8 mouse cellular contexts compared by ENCODE assay signal in genomic region chr4:135494521-135495396, GRCm38 (mm10). TPM values are rescaled to one million over a fixed set of nuclear protein-coding genes. Genes with fewer than 3 reads are reported as not detected.
DNase-seq lines count a peak whose midpoint lies in the region; ATAC-seq and TF ChIP-seq lines count a peak whose summit lies in the region.

Gene Stpg1, plus strand, starts transcription at chr4:135494790.
Gene Nipal3, minus strand, starts transcription at chr4:135495038.

- H3K9ac ChIP-seq in heart, embryonic 11.5 days (ENCODE audit: low read depth, low read length), result peak within 1 kb of the TSS; percentile 69
- H3K9ac ChIP-seq in kidney, embryonic 16.5 days (replicated peaks; ENCODE audit: low read length), result peak within 1 kb of the TSS; percentile 62
- peak within 1 kb of the TSS; percentile 66 for H3K9ac ChIP-seq in liver, adult 2 months (ENCODE audit: low read depth, low read length)
- H3K9ac ChIP-seq in stomach, embryonic 14.5 days (replicated peaks; ENCODE audit: low read depth, low read length), result no peak within 1 kb of the TSS; the same call in 1 of the 2 replicates

- no peaks in the 10 kb centered on the region for H3K79me2 ChIP-seq in C2C12 (ENCODE audit: control insufficient read depth, insufficient read depth)
- H3K79me2 ChIP-seq in liver, adult 2 months (ENCODE audit: control insufficient read depth, insufficient read depth, low read length), result no peaks in the 10 kb centered on the region

- H3K9me3 ChIP-seq in erythroblast, embryonic 14.5 days (ENCODE audit: control insufficient read depth, low read length), result no peaks in the 10 kb centered on the region
- H3K9me3 ChIP-seq in heart, embryonic 11.5 days (replicated peaks; ENCODE audit: control insufficient read depth, low read length), result no peaks in the 10 kb centered on the region
- no peaks in the 10 kb centered on the region for H3K9me3 ChIP-seq in kidney, embryonic 16.5 days (ENCODE audit: low read length)
- H3K9me3 ChIP-seq in stomach, embryonic 14.5 days (ENCODE audit: control insufficient read depth, low read depth, low read length), result no peaks in the 10 kb centered on the region

- H3K36me3 ChIP-seq in C2C12 (ENCODE audit: control insufficient read depth, insufficient read depth), result no peaks in the 10 kb centered on the region
- H3K36me3 ChIP-seq in erythroblast, embryonic 14.5 days (ENCODE audit: control insufficient read depth), result peaks cover 20% of the 10 kb centered on the region
- H3K36me3 ChIP-seq in heart, embryonic 11.5 days (ENCODE audit: control insufficient read depth, insufficient read depth, low read length), result no peaks in the 10 kb centered on the region
- H3K36me3 ChIP-seq in kidney, embryonic 16.5 days (ENCODE audit: insufficient read depth, low read length), result peaks cover 8% of the 10 kb centered on the region
- H3K36me3 ChIP-seq in liver, adult 2 months (ENCODE audit: control insufficient read depth, insufficient read depth, low read length), result peaks cover 4% of the 10 kb centered on the region; the same call in 1 of the 2 replicates
- H3K36me3 ChIP-seq in stomach, embryonic 14.5 days (ENCODE audit: control insufficient read depth, insufficient read depth, low read length), result no peaks in the 10 kb centered on the region

- H3ac ChIP-seq in C2C12 (ENCODE audit: control insufficient read depth, insufficient read length, low read depth), result peak within 1 kb of the TSS; percentile 44

- peak within 1 kb of the TSS; percentile 91 for H3K4me2 ChIP-seq in heart, embryonic 11.5 days
- peak within 1 kb of the TSS; percentile 72 for H3K4me2 ChIP-seq in kidney, embryonic 16.5 days (replicated peaks; ENCODE audit: low read depth, low read length)
- peak within 1 kb of the TSS; percentile 74 for H3K4me2 ChIP-seq in stomach, embryonic 14.5 days (replicated peaks; ENCODE audit: low read depth, low read length)

- H3K79me3 ChIP-seq in C2C12 (ENCODE audit: low read depth), result no peaks in the 10 kb centered on the region

- 0 out of 2 replicates have a peak within 1 kb of the TSS, but pooled peaks have one; percentile 22 for H3K27ac ChIP-seq in heart, embryonic 11.5 days (ENCODE audit: low read depth, low read length)
- peak within 1 kb of the TSS; percentile 80 for H3K27ac ChIP-seq in kidney, embryonic 16.5 days (ENCODE audit: low read length)
- peak within 1 kb of the TSS; percentile 28; the same call in 1 of the 2 replicates for H3K27ac ChIP-seq in liver, adult 2 months (replicated peaks; ENCODE audit: insufficient read depth, low read depth, low read length)
- H3K27ac ChIP-seq in stomach, embryonic 14.5 days (ENCODE audit: low read length), result peak within 1 kb of the TSS; percentile 10; the same call in 1 of the 2 replicates

- peaks cover 5% of the 10 kb centered on the region for H3K27me3 ChIP-seq in C2C12 (ENCODE audit: control insufficient read depth, insufficient read depth, insufficient read length)
- H3K27me3 ChIP-seq in erythroblast, embryonic 14.5 days (ENCODE audit: control insufficient read depth), result no peaks in the 10 kb centered on the region
- no peaks in the 10 kb centered on the region; the same call in 1 of the 2 replicates for H3K27me3 ChIP-seq in heart, embryonic 11.5 days (ENCODE audit: control insufficient read depth, insufficient read depth, low read length)
- H3K27me3 ChIP-seq in kidney, embryonic 16.5 days (ENCODE audit: insufficient read depth, low read length), result no peaks in the 10 kb centered on the region
- H3K27me3 ChIP-seq in liver, adult 2 months (ENCODE audit: control insufficient read depth, insufficient read depth, low read length), result no peaks in the 10 kb centered on the region
- H3K27me3 ChIP-seq in stomach, embryonic 14.5 days (ENCODE audit: control insufficient read depth, insufficient read depth, low read length), result no peaks in the 10 kb centered on the region

- under 1% methylated on average over 53 of the region's 53 CpGs for WGBS in heart, embryonic 11.5 days (ENCODE audit: insufficient replicate concordance)
- WGBS in kidney, embryonic 16.5 days, result under 1% methylated on average over 53 of the region's 53 CpGs
- under 1% methylated on average over 53 of the region's 53 CpGs for WGBS in liver, adult 2 months
- WGBS in stomach, embryonic 14.5 days, result under 1% methylated on average over 53 of the region's 53 CpGs

- no peak for TF ChIP-seq POLR2A in brain, embryonic 14.5 days (IDR thresholded peaks at IDR 0.05; ENCODE audit: borderline replicate concordance, extremely low read depth, insufficient read depth, insufficient read length, poor library complexity, severe bottlenecking)
- TF ChIP-seq POLR2A in liver, adult 2 months (IDR thresholded peaks at IDR 0.05; ENCODE audit: extremely low read depth, insufficient read depth, low read length), result 0 out of 2 replicates have a peak, but pooled peaks have one; percentile 2

- ATAC-seq in heart, embryonic 11.5 days (replicated peaks; ENCODE audit: insufficient number of reproducible peaks, low FRiP score, low TSS enrichment), result peak; percentile 88
- peak; percentile 97 for ATAC-seq in kidney, embryonic 16.5 days (ENCODE audit: low FRiP score, low TSS enrichment)
- ATAC-seq in stomach, embryonic 14.5 days (ENCODE audit: insufficient number of reproducible peaks, insufficient read depth, low FRiP score, low read depth), result peak; percentile 98

- no peak for TF ChIP-seq CTCF in C2C12 (IDR thresholded peaks at IDR 0.05; ENCODE audit: control insufficient read depth, insufficient read depth, insufficient read length)
- TF ChIP-seq CTCF in brain, embryonic 14.5 days (IDR thresholded peaks at IDR 0.05; ENCODE audit: borderline replicate concordance, extremely low read depth, insufficient read depth, insufficient read length), result peak; percentile 65
- TF ChIP-seq CTCF in liver, adult 2 months (IDR thresholded peaks at IDR 0.05; ENCODE audit: low read depth, low read length), result peak; percentile 79

- peak; percentile 98 for DNase-seq in brain, embryonic 14.5 days (ENCODE audit: low read depth)
- DNase-seq in liver, adult 2 months (ENCODE audit: extremely low read depth, low read depth, low spot score), result peak; percentile 92
- DNase-seq in naive thymus-derived CD4-positive, alpha-beta T cell, adult 2 months (ENCODE audit: low read depth), result peak; percentile 95

- peaks cover 47% of the 10 kb centered on the region for H3K4me1 ChIP-seq in erythroblast, embryonic 14.5 days (ENCODE audit: control insufficient read depth)
- peaks cover 8% of the 10 kb centered on the region; the same call in 1 of the 2 replicates for H3K4me1 ChIP-seq in heart, embryonic 11.5 days (ENCODE audit: control insufficient read depth, insufficient read depth, low read length)
- H3K4me1 ChIP-seq in kidney, embryonic 16.5 days (ENCODE audit: insufficient read depth, low read length), result peaks cover 13% of the 10 kb centered on the region
- peaks cover 6% of the 10 kb centered on the region; the same call in 1 of the 2 replicates for H3K4me1 ChIP-seq in liver, adult 2 months (ENCODE audit: control insufficient read depth, insufficient read depth, low read length)
- peaks cover 7% of the 10 kb centered on the region; the same call in 1 of the 2 replicates for H3K4me1 ChIP-seq in stomach, embryonic 14.5 days (ENCODE audit: control insufficient read depth, insufficient read depth, low read length)

- peak within 1 kb of the TSS; percentile 34 for H3K4me3 ChIP-seq in C2C12 (ENCODE audit: insufficient read depth, poor library complexity, severe bottlenecking)
- peak within 1 kb of the TSS; percentile 94 for H3K4me3 ChIP-seq in erythroblast, embryonic 14.5 days (replicated peaks)
- peak within 1 kb of the TSS; percentile 83 for H3K4me3 ChIP-seq in heart, embryonic 11.5 days (ENCODE audit: low read depth, low read length)
- H3K4me3 ChIP-seq in kidney, embryonic 16.5 days (ENCODE audit: low read length), result peak within 1 kb of the TSS; percentile 58
- H3K4me3 ChIP-seq in liver, adult 2 months (ENCODE audit: insufficient read depth, low read depth, low read length), result peak within 1 kb of the TSS; percentile 80
- H3K4me3 ChIP-seq in stomach, embryonic 14.5 days (ENCODE audit: low read depth, low read length), result peak within 1 kb of the TSS; percentile 55

TF ChIP-seq in C2C12, 6 proteins besides CTCF, POLR2A, EP300 and RAD21:
- TF ChIP-seq CEBPB (IDR thresholded peaks at IDR 0.05; ENCODE audit: low read depth) (no peak), MYOG (IDR thresholded peaks at IDR 0.05; ENCODE audit: control insufficient read depth, extremely low read depth, insufficient read length) (no peak), FOSL1 (IDR thresholded peaks at IDR 0.05; ENCODE audit: insufficient read depth, low read length, poor library complexity, severe bottlenecking) (no peak), MAX (IDR thresholded peaks at IDR 0.05) (no peak), USF1 (IDR thresholded peaks at IDR 0.05; ENCODE audit: low read depth) (no peak), MYOD1 (IDR thresholded peaks at IDR 0.05; ENCODE audit: control insufficient read depth, insufficient read length, low read depth) (no peak)

RNA-seq across cellular contexts. Expression of gene Stpg1, which starts in this region (rescaled TPM):
- 0.01 TPM for polyA plus RNA-seq in C2C12 (2012; fragmentation: generic; extraction: Trizol)
- 0.32 and 0.60 TPM in 2 replicates for polyA plus RNA-seq in brain, embryonic 14.5 days (2012; rRNA removed)
- 0.01 TPM in 1 of 2 replicates, not detected in the other for polyA plus RNA-seq in erythroblast, embryonic 14.5 days (2012)
- polyA plus RNA-seq in heart, embryonic 11.5 days (2014; fragmentation: Nextera tagmentation; extraction: Ambion mirVana), result 0.13 and 0.14 TPM in 2 replicates
- 0.84 and 1.1 TPM in 2 replicates for polyA plus RNA-seq in kidney, embryonic 16.5 days (2015; fragmentation: Nextera tagmentation; extraction: Ambion mirVana)
- total RNA-seq in liver, adult 2 months (2014; rRNA removed), result not detected in 2 replicates
- not detected in 2 replicates for polyA plus RNA-seq in liver, adult 2 months (2012; rRNA removed)
- 0.39 TPM in 1 of 2 replicates, not detected in the other for polyA plus RNA-seq in stomach, embryonic 14.5 days (2014; fragmentation: Nextera tagmentation; extraction: Ambion mirVana)

RNA-seq across cellular contexts. Expression of gene Nipal3, which starts in this region (rescaled TPM):
- polyA plus RNA-seq in C2C12 (2012; fragmentation: generic; extraction: Trizol), result 0.91 TPM
- 16.7 and 27.1 TPM in 2 replicates for polyA plus RNA-seq in brain, embryonic 14.5 days (2012; rRNA removed)
- 4.8 and 5.9 TPM in 2 replicates for polyA plus RNA-seq in erythroblast, embryonic 14.5 days (2012)
- polyA plus RNA-seq in heart, embryonic 11.5 days (2014; fragmentation: Nextera tagmentation; extraction: Ambion mirVana), result 5.7 and 6.4 TPM in 2 replicates
- 4.3 and 7.1 TPM in 2 replicates for polyA plus RNA-seq in kidney, embryonic 16.5 days (2015; fragmentation: Nextera tagmentation; extraction: Ambion mirVana)
- total RNA-seq in liver, adult 2 months (2014; rRNA removed), result 5.4 and 6.6 TPM in 2 replicates
- polyA plus RNA-seq in liver, adult 2 months (2012; rRNA removed), result 7.5 and 7.8 TPM in 2 replicates
- 5.9 and 7.4 TPM in 2 replicates for polyA plus RNA-seq in stomach, embryonic 14.5 days (2014; fragmentation: Nextera tagmentation; extraction: Ambion mirVana)

Comparison
In these comparisons a context has a peak if more than half of its experiments do, and no peak if none do; other contexts are left out.
1. Peak in every context shown above with its lines: DNase-seq, ATAC-seq, H3K4me3 ChIP-seq and H3K27ac ChIP-seq.
2. H3K4me3 ChIP-seq: peak in every context shown above with its lines; median percentile 94 in erythroblast, embryonic 14.5 days; 83 in heart, embryonic 11.5 days; 80 in liver, adult 2 months; 58 in kidney, embryonic 16.5 days; 55 in stomach, embryonic 14.5 days; 34 in C2C12.
3. H3K27ac ChIP-seq: peak in every context shown above with its lines; median percentile 80 in kidney, embryonic 16.5 days; 28 in liver, adult 2 months; 22 in heart, embryonic 11.5 days; 10 in stomach, embryonic 14.5 days.